Comparison of ENCODE assay signal across 14 mouse cellular contexts in genomic region chr7:19540771-19541566, GRCm38 (mm10). TPM values are rescaled to one million over a fixed set of nuclear protein-coding genes. Genes with fewer than 3 reads are reported as not detected.
DNase-seq lines count a peak whose midpoint lies in the region; ATAC-seq lines count a peak whose summit lies in the region.
"Had no signal": no experiment of that assay in that cellular context is flagged by ENCODE, and none has a peak within 500 bp of the region (broad histone marks: within the 10 kb centered on the region; RNA-seq: fewer than 3 reads in every experiment).

No protein-coding gene starts in this region.

- no peaks in the 10 kb centered on the region for H3K36me3 ChIP-seq in hindbrain, embryonic 13.5 days
- 0 out of 2 replicates have a peak, but pooled peaks cover 4% of the 10 kb centered on the region for H3K36me3 ChIP-seq in hindbrain, embryonic 12.5 days
- H3K36me3 ChIP-seq: heart, embryonic 15.5 days had no signal

- H3K27me3 ChIP-seq in hindbrain, embryonic 13.5 days = no peaks in the 10 kb centered on the region
- no peaks in the 10 kb centered on the region for H3K27me3 ChIP-seq in hindbrain, embryonic 12.5 days
- H3K27me3 ChIP-seq: heart, embryonic 15.5 days; limb, embryonic 12.5 days had no signal

- ATAC-seq in hindbrain, embryonic 13.5 days (ENCODE audit: low FRiP score) = no peak
- no peak for ATAC-seq in hindbrain, embryonic 12.5 days (ENCODE audit: low FRiP score)

- DNase-seq in adrenal gland, postnatal 10 days = peak; percentile 38
- DNase-seq in adrenal gland, postnatal 25 days = no peak
- peak; percentile 28 for DNase-seq in urinary bladder, postnatal 14 days (ENCODE audit: low spot score)
- no peak for DNase-seq in urinary bladder, postnatal 36 days (ENCODE audit: low spot score in 2 of 2)
- DNase-seq in testis, postnatal 10 days (ENCODE audit: low spot score) = no peak
- DNase-seq in yolk sac, embryonic 10.5 days (ENCODE audit: low spot score) = no peak
- DNase-seq: thymus, postnatal 4 days had no signal

- H3K4me3 ChIP-seq in hindbrain, embryonic 13.5 days = no peak overlapping the region
- no peak overlapping the region for H3K4me3 ChIP-seq in hindbrain, embryonic 12.5 days
- H3K4me3 ChIP-seq: heart, embryonic 15.5 days; limb, embryonic 12.5 days had no signal

- H3K9me3 ChIP-seq in hindbrain, embryonic 13.5 days = no peaks in the 10 kb centered on the region
- no peaks in the 10 kb centered on the region for H3K9me3 ChIP-seq in hindbrain, embryonic 12.5 days (replicated peaks)
- H3K9me3 ChIP-seq: heart, embryonic 15.5 days; limb, embryonic 12.5 days had no signal

- H3K27ac ChIP-seq in hindbrain, embryonic 13.5 days = peak overlapping the region; percentile 70; the same call in 1 of the 2 replicates
- no peak overlapping the region for H3K27ac ChIP-seq in hindbrain, embryonic 12.5 days
- H3K27ac ChIP-seq: limb, embryonic 12.5 days had no signal

- WGBS in hindbrain, embryonic 13.5 days = 94% methylated on average over 2 of the region's 2 CpGs
- 91% methylated on average over 2 of the region's 2 CpGs for WGBS in hindbrain, embryonic 12.5 days

- peaks cover 48% of the 10 kb centered on the region for H3K4me1 ChIP-seq in hindbrain, embryonic 13.5 days (replicated peaks)
- H3K4me1 ChIP-seq in hindbrain, embryonic 12.5 days = peaks cover 35% of the 10 kb centered on the region

- H3K4me2 ChIP-seq in hindbrain, embryonic 13.5 days = no peak overlapping the region
- H3K4me2 ChIP-seq in hindbrain, embryonic 12.5 days (replicated peaks) = no peak overlapping the region
- H3K4me2 ChIP-seq: heart, embryonic 15.5 days; limb, embryonic 12.5 days had no signal

- H3K9ac ChIP-seq in hindbrain, embryonic 13.5 days = peak overlapping the region; percentile 13; the same call in 1 of the 2 replicates
- H3K9ac ChIP-seq in hindbrain, embryonic 12.5 days = no peak overlapping the region
- H3K9ac ChIP-seq: heart, embryonic 15.5 days; limb, embryonic 12.5 days had no signal

RNA-seq across cellular contexts. Expression of gene Ppp1r37, which starts 21.9 kb away (rescaled TPM):
- total RNA-seq in adrenal gland, postnatal 10 days (2021) = 10 to 100 TPM; 59.2 to 60.8 TPM
- total RNA-seq in adrenal gland, postnatal 25 days (2021) = 74.4 and 81.6 TPM in 2 replicates
- 32.1 and 32.7 TPM in 2 replicates for polyA plus RNA-seq in hindbrain, embryonic 13.5 days (2015; fragmentation: Nextera tagmentation; extraction: Ambion mirVana)
- polyA plus RNA-seq in hindbrain, embryonic 12.5 days (2016; fragmentation: Nextera tagmentation; extraction: Ambion mirVana) = 41.7 and 43.8 TPM in 2 replicates

RNA-seq across cellular contexts. Expression of gene Nkpd1, which starts 23.3 kb away (rescaled TPM):
- under 1 TPM; 0.18 to 0.21 TPM for total RNA-seq in adrenal gland, postnatal 10 days (2021)
- total RNA-seq in adrenal gland, postnatal 25 days (2021) = not detected in 2 replicates
- 0.32 and 0.50 TPM in 2 replicates for polyA plus RNA-seq in hindbrain, embryonic 13.5 days (2015; fragmentation: Nextera tagmentation; extraction: Ambion mirVana)
- polyA plus RNA-seq in hindbrain, embryonic 12.5 days (2016; fragmentation: Nextera tagmentation; extraction: Ambion mirVana) = 0.23 TPM in 1 of 2 replicates, not detected in the other
- total RNA-seq: monocyte, adult 5-6 weeks had no signal
- polyA plus RNA-seq: heart, embryonic 15.5 days; stomach, embryonic 14.5 days had no signal

RNA-seq across cellular contexts. Expression of gene Trappc6a, which starts 32.8 kb away (rescaled TPM):
- 10 to 100 TPM; 76.6 to 80.9 TPM for total RNA-seq in adrenal gland, postnatal 10 days (2021)
- 76.5 and 92.1 TPM in 2 replicates for total RNA-seq in adrenal gland, postnatal 25 days (2021)
- polyA plus RNA-seq in hindbrain, embryonic 13.5 days (2015; fragmentation: Nextera tagmentation; extraction: Ambion mirVana) = 43.9 and 44.9 TPM in 2 replicates
- 41.7 and 48.1 TPM in 2 replicates for polyA plus RNA-seq in hindbrain, embryonic 12.5 days (2016; fragmentation: Nextera tagmentation; extraction: Ambion mirVana)

RNA-seq across cellular contexts. Expression of gene Bloc1s3, which starts 32.8 kb away (rescaled TPM):
- total RNA-seq in adrenal gland, postnatal 10 days (2021) = 1 to 10 TPM; 5.2 to 5.4 TPM
- 13.0 and 15.9 TPM in 2 replicates for total RNA-seq in adrenal gland, postnatal 25 days (2021)
- polyA plus RNA-seq in hindbrain, embryonic 13.5 days (2015; fragmentation: Nextera tagmentation; extraction: Ambion mirVana) = 3.2 and 3.5 TPM in 2 replicates
- polyA plus RNA-seq in hindbrain, embryonic 12.5 days (2016; fragmentation: Nextera tagmentation; extraction: Ambion mirVana) = 4.6 and 4.8 TPM in 2 replicates

RNA-seq across cellular contexts. Expression of gene Zfp296, which starts 36.1 kb away (rescaled TPM):
- under 1 TPM; 0.55 to 0.60 TPM for total RNA-seq in adrenal gland, postnatal 10 days (2021)
- 0.62 and 0.73 TPM in 2 replicates for total RNA-seq in adrenal gland, postnatal 25 days (2021)
- 0.17 and 0.22 TPM in 2 replicates for polyA plus RNA-seq in hindbrain, embryonic 13.5 days (2015; fragmentation: Nextera tagmentation; extraction: Ambion mirVana)
- 0.30 TPM in 1 of 2 replicates, not detected in the other for polyA plus RNA-seq in hindbrain, embryonic 12.5 days (2016; fragmentation: Nextera tagmentation; extraction: Ambion mirVana)
- total RNA-seq: layer of hippocampus, postnatal 10 days had no signal

Comparison
In these comparisons a context has a peak if more than half of its experiments do, and no peak if none do; other contexts are left out.
1. DNase-seq: peak in adrenal gland, postnatal 10 days (single experiment) and urinary bladder, postnatal 14 days (single experiment); none in adrenal gland, postnatal 25 days (single experiment), urinary bladder, postnatal 36 days (0 of 2), testis, postnatal 10 days (single experiment) and yolk sac, embryonic 10.5 days (single experiment).